Mouse (Mus musculus) myocyte (in vitro differentiated cells): Measurements from ENCODE around the gene Klc4.

Source experiments
- MAX ChIP-seq: IDR thresholded peaks from one replicate; pipeline ENCODE4 v1.6.1; 2011; ENCODE audit warnings: low read depth, mild to moderate bottlenecking, control low read depth
- POLR2A ChIP-seq: IDR thresholded peaks from one replicate; pipeline ENCODE4 v1.6.1; 2011; ENCODE audit warnings: low read depth, mild to moderate bottlenecking, control low read depth, moderate library complexity; ENCODE audit not compliant: insufficient read length
- POLR2AphosphoS2 ChIP-seq: IDR thresholded peaks from one replicate; pipeline ENCODE4 v1.6.1; 2011; ENCODE audit warnings: low read depth, control low read depth; ENCODE audit not compliant: insufficient read length
- TCF12 ChIP-seq: IDR thresholded peaks from one replicate; pipeline ENCODE4 v1.6.1; 2011; ENCODE audit warnings: mild to moderate bottlenecking, control low read depth; ENCODE audit not compliant: poor library complexity, insufficient read depth, severe bottlenecking

GRCm38 (mm10) chr17:46667712-46668111 lies 21.9 kb upstream of the Klc4 start:
- TF ChIP-seq POLR2AphosphoS2 (no peak), TCF12 (no peak), POLR2A (no peak), MAX (no peak)
